Mouse (Mus musculus) embryonic fibroblast, embryonic 13.5 days (primary cell): Measurements from ENCODE around the gene Ankrd24. TPM values are rescaled to one million over a fixed set of nuclear protein-coding genes. Genes with fewer than 3 reads are reported as not detected.

Source experiments
- H3K27ac ChIP-seq: 2 replicates; pipeline ENCODE4 v1.5.1; 2012; ENCODE audit warnings: low read length, control low read depth, inconsistent platforms; ENCODE audit not compliant: insufficient read depth
- H3K4me1 ChIP-seq: 2 replicates; pipeline ENCODE4 v1.6.1; 2011; ENCODE audit warnings: low read length; ENCODE audit not compliant: control insufficient read depth, insufficient read depth
- H3K4me3 ChIP-seq: 2 replicates; pipeline ENCODE4 v1.5.1; 2011; ENCODE audit warnings: mild to moderate bottlenecking, control low read depth, low read length; ENCODE audit not compliant: insufficient read depth
- CTCF ChIP-seq: IDR thresholded peaks from 2 replicates; pipeline ENCODE4 v1.5.1; 2011; ENCODE audit warnings: mild to moderate bottlenecking, control low read depth, low read length, moderate library complexity, borderline replicate concordance; ENCODE audit not compliant: insufficient read depth
- POLR2A ChIP-seq: IDR thresholded peaks from 2 replicates; pipeline ENCODE4 v1.6.1; 2011; ENCODE audit warnings: low read depth, mild to moderate bottlenecking, control low read depth, low read length, moderate library complexity
- polyA plus RNA-seq: library from polyadenylated mRNA; stranded (reverse); fragments of >200 nt; gene quantifications from 2 replicates; pipeline ENCODE4 v1.2.4, GENCODE M21; 2011; ENCODE audit warnings: low read depth; ENCODE audit not compliant: missing spikeins, insufficient read length

The Ankrd24 gene
- polyA plus RNA-seq, 1 experiment, result 11.6 TPM

DNA sequence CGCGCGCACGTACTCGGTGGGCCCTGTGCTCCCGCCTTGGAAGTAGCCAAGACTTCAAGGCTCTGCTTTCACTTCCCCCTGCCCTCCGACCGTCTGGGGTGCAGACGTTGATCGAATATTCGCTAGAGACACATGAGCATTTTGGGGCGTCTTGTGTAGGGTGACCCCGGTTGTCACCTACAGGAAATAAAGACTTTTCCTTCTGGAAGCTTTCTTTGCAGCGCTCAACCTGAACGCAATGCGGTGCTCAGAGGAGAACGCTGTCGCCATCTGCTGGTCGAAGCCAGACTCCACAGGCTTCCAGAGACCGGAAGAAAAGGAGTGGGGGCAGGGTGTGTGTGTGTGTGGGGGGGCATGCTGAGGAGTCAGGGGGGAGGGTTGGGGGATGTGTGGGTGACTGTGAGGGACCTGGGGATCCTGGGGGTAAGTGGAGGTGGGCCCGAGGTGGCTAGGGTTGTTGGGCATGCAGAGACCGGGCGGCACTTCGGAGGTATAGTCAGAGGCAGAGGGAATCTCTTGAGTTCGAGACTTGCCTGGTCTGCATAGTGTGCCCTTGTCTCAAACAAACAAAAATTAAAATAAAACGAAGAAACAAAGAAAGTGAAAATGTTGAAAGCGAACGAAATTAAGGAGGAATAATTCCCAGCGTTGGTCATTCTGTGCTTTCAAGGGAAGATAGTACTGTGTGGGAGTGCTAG, 23.2 kb upstream of the Ankrd24 start:
- peak overlapping the region; percentile 39 for H3K4me3 ChIP-seq
- TF ChIP-seq POLR2A (no peak; the same call in 1 of the 2 replicates), CTCF (peak; percentile 93)
- H3K4me1 ChIP-seq, result peaks cover 3% of the 10 kb centered on the region; the same call in 1 of the 2 replicates
- peak overlapping the region; percentile 68 for H3K27ac ChIP-seq

DNA sequence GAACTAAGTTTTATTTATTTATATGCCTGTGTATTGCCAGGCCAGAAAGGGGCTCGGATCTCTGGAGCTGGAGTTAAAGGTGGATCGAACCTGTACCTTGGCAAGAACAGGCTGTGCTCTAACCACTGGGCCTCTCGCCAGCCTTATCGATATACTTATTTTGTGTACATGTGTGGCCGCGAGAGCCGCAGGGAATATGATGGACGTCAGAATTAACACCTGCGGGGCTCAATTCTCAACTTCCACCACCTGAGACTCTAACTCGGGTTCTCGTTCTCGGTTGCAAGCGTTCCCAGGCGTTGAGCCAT, 22.7 kb upstream of the Ankrd24 start:
- TF ChIP-seq POLR2A (no peak), CTCF (no peak)
- peak overlapping the region; percentile 68 for H3K27ac ChIP-seq
- H3K4me1 ChIP-seq, result peaks cover 3% of the 10 kb centered on the region; the same call in 1 of the 2 replicates

DNA sequence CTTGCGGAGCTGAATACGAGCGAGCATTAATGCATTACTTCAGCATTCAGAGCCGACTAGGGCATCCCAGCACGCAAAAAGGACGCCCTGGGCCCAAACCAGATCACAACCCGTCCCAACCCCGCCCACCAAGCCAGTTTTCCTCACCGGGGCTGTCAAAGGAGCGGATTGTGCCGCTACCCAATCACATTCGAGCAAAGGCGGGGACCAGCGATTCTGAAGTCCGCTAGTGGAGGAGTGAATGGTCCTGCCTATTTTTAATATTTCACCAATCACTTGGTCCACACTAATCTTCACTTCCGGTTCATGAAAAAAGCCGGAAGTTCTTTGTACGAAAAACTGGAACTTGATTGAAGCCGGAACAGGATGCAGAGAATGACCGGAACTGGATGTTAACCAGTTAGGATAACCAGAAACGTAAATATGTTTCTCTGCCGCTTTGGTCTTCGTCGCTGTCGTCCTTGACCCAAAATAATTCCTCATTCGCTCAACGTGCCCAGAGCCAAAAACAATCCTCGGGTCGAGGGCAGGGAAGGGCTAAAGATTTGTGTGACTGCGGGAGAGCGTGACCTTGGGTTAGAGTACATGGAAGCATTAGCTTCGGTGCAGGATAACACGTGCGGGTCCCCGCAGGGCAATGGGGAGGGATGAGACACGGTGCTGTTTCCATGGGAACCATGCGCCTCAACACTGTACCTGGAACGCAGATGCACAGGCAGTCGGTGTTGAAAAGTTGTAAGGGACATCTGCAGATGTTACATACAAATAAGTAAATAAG, 22.2 kb upstream of the Ankrd24 start, which contains the start of gene BC025920:
TSS of gene BC025920 (plus strand) at position 297 of the 778 bp plus-strand sequence.
- Histone ChIP-seq H3K27ac (peak within 1 kb of the TSS; percentile 68), H3K4me1 (peaks cover 3% of the 10 kb centered on the region; the same call in 1 of the 2 replicates), H3K4me3 (peak within 1 kb of the TSS; percentile 69)
- TF ChIP-seq CTCF, result no peak
- peak; percentile 75 for TF ChIP-seq POLR2A

More for the DNA sequence above, 22.7 kb upstream of the Ankrd24 start:
- H3K4me3 ChIP-seq, result peak overlapping the region; percentile 39

DNA sequence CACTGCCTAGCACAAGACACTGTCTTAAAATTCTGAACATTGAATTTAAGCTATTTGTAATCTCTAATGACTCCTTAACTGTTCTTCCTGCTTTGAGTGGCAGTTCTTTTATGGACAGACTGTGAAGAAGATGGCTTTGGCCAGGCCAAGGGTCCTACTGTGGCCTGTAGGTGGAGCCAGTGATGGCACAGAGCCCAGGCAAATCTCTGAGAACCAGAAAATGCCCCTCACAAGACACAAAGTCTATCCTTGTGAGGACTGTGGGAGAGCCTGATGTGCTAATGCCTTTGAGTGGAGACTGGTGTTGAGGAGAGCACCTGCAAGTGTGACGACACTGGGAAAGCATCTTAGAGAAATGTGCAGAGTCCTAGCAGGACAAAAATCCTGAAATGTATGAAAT, 20.0 kb upstream of the Ankrd24 start:
- no peak overlapping the region for H3K4me3 ChIP-seq
- TF ChIP-seq POLR2A (no peak), CTCF (no peak)
- H3K27ac ChIP-seq, result no peak overlapping the region
- H3K4me1 ChIP-seq, result peaks cover 3% of the 10 kb centered on the region; the same call in 1 of the 2 replicates

DNA sequence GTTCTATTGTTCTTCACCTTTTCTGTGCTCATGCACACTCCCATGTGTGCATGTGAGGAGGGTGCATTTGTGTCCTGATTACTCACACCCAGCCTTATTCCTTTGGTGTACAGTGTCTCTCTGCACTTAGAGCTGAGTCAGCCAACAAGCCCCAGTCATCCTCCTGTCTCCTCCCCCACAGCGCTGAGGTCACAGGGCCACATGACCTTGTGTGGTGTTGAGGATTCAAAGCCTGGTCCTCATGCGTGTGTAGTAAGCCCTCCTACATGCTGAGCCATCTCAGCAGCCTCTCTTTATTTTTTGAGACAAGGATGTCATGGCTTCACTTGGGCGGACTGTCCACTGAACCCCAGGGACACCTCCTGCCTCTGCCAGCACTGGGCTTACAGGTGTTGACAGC, 15.6 kb upstream of the Ankrd24 start:
- Histone ChIP-seq H3K27ac (no peak overlapping the region), H3K4me1 (no peaks in the 10 kb centered on the region), H3K4me3 (no peak overlapping the region)
- TF ChIP-seq POLR2A, result no peak
- TF ChIP-seq CTCF, result no peak

DNA sequence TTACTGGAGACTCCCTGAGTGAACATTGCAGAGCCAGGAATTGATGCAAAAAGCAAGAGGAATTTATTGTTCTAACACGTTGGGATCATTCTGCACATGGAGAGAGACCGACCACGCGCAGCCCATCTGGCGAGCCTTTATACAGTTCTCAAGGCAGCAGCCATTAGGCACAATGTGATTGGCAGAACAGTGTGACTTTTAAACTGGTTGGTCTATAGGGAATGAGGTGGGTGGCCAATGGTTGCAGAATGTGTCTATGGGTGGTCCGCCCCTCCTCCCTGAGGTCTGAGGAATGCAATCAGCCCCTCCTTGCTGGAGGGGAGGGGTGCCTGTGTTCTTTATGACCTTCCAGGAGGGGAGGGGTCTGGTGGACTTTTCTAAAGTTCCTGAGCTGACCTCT, 12.9 kb upstream of the Ankrd24 start:
- no peaks in the 10 kb centered on the region for H3K4me1 ChIP-seq
- no peak overlapping the region for H3K4me3 ChIP-seq
- no peak overlapping the region for H3K27ac ChIP-seq
- no peak for TF ChIP-seq POLR2A
- no peak for TF ChIP-seq CTCF

DNA sequence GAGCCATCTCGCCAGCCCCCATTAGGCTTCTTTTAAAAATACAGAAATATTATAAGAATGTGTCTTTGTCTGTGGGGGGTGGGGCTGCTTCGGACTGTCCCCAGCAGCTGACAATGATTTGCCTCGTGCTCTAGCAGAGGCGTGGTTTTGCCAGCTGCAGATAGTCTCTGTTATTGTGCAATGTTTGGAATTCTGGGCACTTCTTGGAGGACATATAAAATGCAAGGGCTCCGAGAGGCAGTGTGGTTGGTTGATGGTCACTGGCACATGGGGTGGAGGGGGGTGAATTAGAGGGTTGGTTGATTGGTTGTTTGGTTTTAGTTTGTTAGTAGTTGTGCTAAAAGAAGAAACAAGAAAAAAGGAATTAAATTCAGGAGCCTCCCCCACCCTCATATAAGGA, 8.4 kb upstream of the Ankrd24 start:
- TF ChIP-seq POLR2A (no peak), CTCF (no peak)
- H3K27ac ChIP-seq, result no peak overlapping the region
- H3K4me1 ChIP-seq, result no peaks in the 10 kb centered on the region
- no peak overlapping the region for H3K4me3 ChIP-seq

DNA sequence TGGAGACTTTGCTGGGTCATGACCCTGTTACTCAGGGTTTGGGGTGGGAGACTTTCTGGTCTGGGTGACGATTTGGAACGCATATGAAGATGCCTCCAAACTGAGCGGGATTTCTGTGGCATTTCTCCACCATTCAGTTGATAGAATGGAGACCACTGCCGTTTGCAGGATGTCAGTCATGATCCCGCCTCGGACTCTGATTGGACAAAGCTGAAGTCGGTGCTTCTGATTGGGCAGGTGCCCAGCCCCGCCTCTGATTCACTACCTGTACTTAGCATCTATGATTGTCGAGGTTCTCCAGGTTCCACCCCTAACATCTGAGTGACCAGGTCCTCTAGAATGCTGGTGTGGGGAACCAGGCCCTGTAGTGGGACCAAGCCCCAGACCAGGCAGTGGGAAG, 7.6 kb upstream of the Ankrd24 start:
- no peak for TF ChIP-seq POLR2A
- no peak for TF ChIP-seq CTCF
- Histone ChIP-seq H3K27ac (no peak overlapping the region), H3K4me3 (no peak overlapping the region), H3K4me1 (no peaks in the 10 kb centered on the region)

GRCm38 (mm10) chr10:81623441-81623840, 4.9 kb upstream of the Ankrd24 start:
- no peak overlapping the region for H3K4me3 ChIP-seq
- TF ChIP-seq POLR2A (no peak), CTCF (no peak)

More at GRCm38 (mm10) chr10:81623441-81623840, 4.9 kb upstream of the Ankrd24 start:
- Histone ChIP-seq H3K4me1 (no peaks in the 10 kb centered on the region), H3K27ac (no peak overlapping the region)
